Mouse (Mus musculus) ES-E14 (cell line): ENCODE data around the gene Fam189a1.

Experiments
- MAFK ChIP-seq: IDR thresholded peaks from 2 replicates; pipeline ENCODE4 v1.6.1; 2014; ENCODE audit warnings: mild to moderate bottlenecking, low read depth, low read length, inconsistent platforms; ENCODE audit not compliant: insufficient read depth
- ZNF384 ChIP-seq: IDR thresholded peaks from 2 replicates; pipeline ENCODE4 v1.6.1; 2012; ENCODE audit warnings: low read depth, low read length, inconsistent platforms

DNA sequence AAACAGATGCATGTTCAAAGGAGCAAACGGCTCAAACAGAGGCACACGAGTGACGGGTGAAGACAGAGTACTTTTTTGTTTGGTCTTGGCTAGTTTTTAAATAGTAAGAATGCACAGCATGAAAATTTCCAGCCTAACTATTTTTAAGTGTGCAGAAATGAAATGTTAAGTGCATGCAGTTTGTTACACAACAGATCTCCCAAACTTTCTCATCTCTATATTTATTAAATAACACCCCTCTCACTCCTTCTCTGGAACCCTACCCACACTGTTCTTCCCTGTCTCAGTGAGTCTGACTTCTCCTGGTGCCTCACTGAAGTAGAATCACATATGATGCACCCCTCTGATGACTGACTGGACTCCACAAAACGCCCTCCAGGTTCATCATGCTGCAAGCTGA is 63.1 kb downstream of the Fam189a1 start:
- TF ChIP-seq MAFK, result no peak
- no peak for TF ChIP-seq ZNF384
